Mouse (Mus musculus) heart, embryonic 11.5 days (tissue): ENCODE data around the gene Cdkn2a. TPM values are rescaled to one million over a fixed set of nuclear protein-coding genes. Genes with fewer than 3 reads are reported as not detected.

Source experiments
- ATAC-seq: fragments of 200-750 bp; cut with Nextera tagmentation; replicated peaks from 2 replicates; pipeline ENCODE4 v1.8.0; 2017; ENCODE audit warnings: moderate library complexity; ENCODE audit not compliant: insufficient number of reproducible peaks, low FRiP score, low TSS enrichment
- H3K27ac ChIP-seq: fragments of 300-500 bp; sonication (generic); 2 replicates; pipeline ENCODE4 v1.5.1; 2014; ENCODE audit warnings: mild to moderate bottlenecking, low read depth, low read length
- H3K27me3 ChIP-seq: fragments of 300-500 bp; sonication (generic); 2 replicates; pipeline ENCODE4 v1.6.1; 2014; ENCODE audit warnings: mild to moderate bottlenecking, low read length, mixed read lengths; ENCODE audit not compliant: control insufficient read depth, insufficient read depth
- H3K36me3 ChIP-seq: fragments of 300-500 bp; sonication (generic); 2 replicates; pipeline ENCODE4 v1.6.1; 2014; ENCODE audit warnings: mild to moderate bottlenecking, low read length, moderate library complexity, mixed read lengths; ENCODE audit not compliant: control insufficient read depth, insufficient read depth
- H3K4me1 ChIP-seq: fragments of 300-500 bp; sonication (generic); 2 replicates; pipeline ENCODE4 v1.6.1; 2014; ENCODE audit warnings: low read length; ENCODE audit not compliant: control insufficient read depth, insufficient read depth
- H3K4me2 ChIP-seq: fragments of 300-500 bp; sonication (generic); 2 replicates; pipeline ENCODE4 v1.6.1; 2014; ENCODE audit warnings: mild to moderate bottlenecking, moderate library complexity
- H3K4me3 ChIP-seq: fragments of 300-500 bp; sonication (generic); 2 replicates; pipeline ENCODE4 v1.5.1; 2014; ENCODE audit warnings: low read depth, low read length
- H3K9ac ChIP-seq: fragments of 300-500 bp; sonication (generic); 2 replicates; pipeline ENCODE4 v1.6.1; 2014; ENCODE audit warnings: mild to moderate bottlenecking, low read depth, low read length, moderate library complexity
- H3K9me3 ChIP-seq: fragments of 300-500 bp; sonication (generic); replicated peaks from 2 replicates; pipeline ENCODE4 v1.6.1; 2016; ENCODE audit warnings: low read length; ENCODE audit not compliant: control insufficient read depth
- WGBS: fragments of 180-500 bp; shearing (Covaris S2); extraction: QIAGEN DNeasy Blood & Tissue Kit; methylation state at CpG from one replicate; pipeline ENCODE4 v1.1.7; 2014; ENCODE audit not compliant: insufficient replicate concordance; 5-methylcytosine and 5-hydroxymethylcytosine counted together
- polyA plus RNA-seq: library from polyadenylated mRNA; unstranded; fragments of >200 nt; fragmentation: Nextera tagmentation; extraction: Ambion mirVana; gene quantifications from 2 replicates; pipeline ENCODE4 v1.2.1, GENCODE M21; 2014

Gene Cdkn2a
- polyA plus RNA-seq, 1 experiment from 2014 or later, result not detected

GRCm38 (mm10) chr4:89303281-89303995 is 9.0 kb upstream of the Cdkn2a start:
- Histone ChIP-seq H3K9me3 (no peaks in the 10 kb centered on the region), H3K27ac (no peak overlapping the region), H3K4me2 (peak overlapping the region; percentile 34), H3K4me3 (no peak overlapping the region), H3K9ac (no peak overlapping the region), H3K4me1 (peaks cover 2% of the 10 kb centered on the region; the same call in 1 of the 2 replicates), H3K27me3 (peaks cover 82% of the 10 kb centered on the region), H3K36me3 (no peaks in the 10 kb centered on the region)
- under 1% methylated on average over 14 of the region's 14 CpGs for WGBS
- ATAC-seq, result no peak

GRCm38 (mm10) chr4:89302129-89302528 is 7.7 kb upstream of the Cdkn2a start:
- H3K27me3 ChIP-seq, result peaks cover 81% of the 10 kb centered on the region
- peaks cover 2% of the 10 kb centered on the region; the same call in 1 of the 2 replicates for H3K4me1 ChIP-seq
- no peak for ATAC-seq
- no peaks in the 10 kb centered on the region for H3K9me3 ChIP-seq
- no peak overlapping the region for H3K27ac ChIP-seq
- H3K4me2 ChIP-seq, result no peak overlapping the region
- H3K36me3 ChIP-seq, result no peaks in the 10 kb centered on the region
- WGBS, result 0% methylated on average over 1 of the region's 1 CpGs
- no peak overlapping the region for H3K4me3 ChIP-seq
- no peak overlapping the region for H3K9ac ChIP-seq

- H3K9ac ChIP-seq, result no peak overlapping the region
- peaks cover 84% of the 10 kb centered on the region for H3K27me3 ChIP-seq
- no peak overlapping the region for H3K4me3 ChIP-seq
- H3K36me3 ChIP-seq, result no peaks in the 10 kb centered on the region
- no peak overlapping the region for H3K27ac ChIP-seq
- 2% methylated on average over 2 of the region's 2 CpGs for WGBS
- H3K4me2 ChIP-seq, result no peak overlapping the region
- no peak for ATAC-seq
- H3K9me3 ChIP-seq, result no peaks in the 10 kb centered on the region
- H3K4me1 ChIP-seq, result peaks cover 2% of the 10 kb centered on the region; the same call in 1 of the 2 replicates
Measured at GRCm38 (mm10) chr4:89299721-89300120, 5.3 kb upstream of the Cdkn2a start.

- Histone ChIP-seq H3K4me3 (peak overlapping the region; percentile 64), H3K36me3 (no peaks in the 10 kb centered on the region), H3K9ac (peak overlapping the region; percentile 48), H3K4me2 (peak overlapping the region; percentile 93), H3K9me3 (no peaks in the 10 kb centered on the region), H3K27me3 (peaks cover 79% of the 10 kb centered on the region), H3K4me1 (peaks cover 5% of the 10 kb centered on the region), H3K27ac (no peak overlapping the region)
- 2% methylated on average over 31 of the region's 31 CpGs for WGBS
- peak; percentile 20; the same call in 1 of the 2 replicates for ATAC-seq
Measured at GRCm38 (mm10) chr4:89295441-89296220, 1.2 kb upstream of the Cdkn2a start.

GRCm38 (mm10) chr4:89294091-89294485 is 365 bp downstream of the Cdkn2a start:
- WGBS, result 1% methylated on average over 26 of the region's 26 CpGs

GRCm38 (mm10) chr4:89293516-89293915 is 937 bp downstream of the Cdkn2a start:
- Histone ChIP-seq H3K27me3 (peaks cover 85% of the 10 kb centered on the region), H3K27ac (no peak overlapping the region), H3K4me2 (no peak overlapping the region), H3K36me3 (no peaks in the 10 kb centered on the region), H3K9ac (no peak overlapping the region), H3K9me3 (no peaks in the 10 kb centered on the region), H3K4me1 (peaks cover 5% of the 10 kb centered on the region), H3K4me3 (no peak overlapping the region)
- WGBS, result 9% methylated on average over 7 of the region's 7 CpGs
- no peak for ATAC-seq

More at GRCm38 (mm10) chr4:89294091-89294485, 365 bp downstream of the Cdkn2a start:
- no peaks in the 10 kb centered on the region for H3K36me3 ChIP-seq
- no peaks in the 10 kb centered on the region for H3K9me3 ChIP-seq
- peak; percentile 20; the same call in 1 of the 2 replicates for ATAC-seq
- H3K27me3 ChIP-seq, result peaks cover 81% of the 10 kb centered on the region
- H3K27ac ChIP-seq, result no peak overlapping the region
- H3K4me3 ChIP-seq, result peak overlapping the region; percentile 64
- H3K9ac ChIP-seq, result 0 out of 2 replicates have a peak overlapping the region, but pooled peaks have one; percentile 48
- peaks cover 5% of the 10 kb centered on the region for H3K4me1 ChIP-seq
- peak overlapping the region; percentile 93 for H3K4me2 ChIP-seq

GRCm38 (mm10) chr4:89289028-89289427 is 5.4 kb downstream of the Cdkn2a start:
- Histone ChIP-seq H3K4me1 (peaks cover 1% of the 10 kb centered on the region; the same call in 1 of the 2 replicates), H3K27me3 (peaks cover 71% of the 10 kb centered on the region), H3K4me3 (no peak overlapping the region), H3K9ac (no peak overlapping the region), H3K27ac (no peak overlapping the region), H3K36me3 (no peaks in the 10 kb centered on the region), H3K9me3 (no peaks in the 10 kb centered on the region), H3K4me2 (no peak overlapping the region)
- WGBS, result 1% methylated on average over 4 of the region's 4 CpGs
- ATAC-seq, result no peak

- WGBS, result 5% methylated on average over 1 of the region's 1 CpGs
- H3K27me3 ChIP-seq, result peaks cover 75% of the 10 kb centered on the region
- H3K9me3 ChIP-seq, result no peaks in the 10 kb centered on the region
- no peaks in the 10 kb centered on the region for H3K36me3 ChIP-seq
- peaks cover 6% of the 10 kb centered on the region for H3K4me1 ChIP-seq
- no peak overlapping the region for H3K4me3 ChIP-seq
- no peak overlapping the region for H3K9ac ChIP-seq
- no peak overlapping the region for H3K4me2 ChIP-seq
- no peak for ATAC-seq
- no peak overlapping the region for H3K27ac ChIP-seq
Measured at GRCm38 (mm10) chr4:89286566-89286965, 7.9 kb downstream of the Cdkn2a start.
